Mouse (Mus musculus) heart, embryonic 16.5 days (tissue): ENCODE results near the gene Sorbs2. TPM values are rescaled to one million over a fixed set of nuclear protein-coding genes. Genes with fewer than 3 reads are reported as not detected.

Experiments
- ATAC-seq: fragments of 200-750 bp; cut with Nextera tagmentation; replicated peaks from 2 replicates; pipeline ENCODE4 v1.8.0; 2017; ENCODE audit warnings: moderate number of reproducible peaks; ENCODE audit not compliant: insufficient read depth, low FRiP score; ENCODE audit errors: extremely low read depth
- H3K27ac ChIP-seq: fragments of 300-500 bp; sonication (generic); 2 replicates; pipeline ENCODE4 v1.5.1; 2014; ENCODE audit warnings: mild to moderate bottlenecking, low read length, control low read depth, moderate library complexity
- H3K27me3 ChIP-seq: fragments of 300-500 bp; sonication (generic); 2 replicates; pipeline ENCODE4 v1.6.1; 2014; ENCODE audit warnings: low read length, mixed read lengths; ENCODE audit not compliant: control insufficient read depth, insufficient read depth
- H3K36me3 ChIP-seq: fragments of 300-500 bp; sonication (generic); 2 replicates; pipeline ENCODE4 v1.6.1; 2014; ENCODE audit not compliant: control insufficient read depth, insufficient read depth
- H3K4me1 ChIP-seq: fragments of 300-500 bp; sonication (generic); 2 replicates; pipeline ENCODE4 v1.6.1; 2014; ENCODE audit warnings: low read length, mixed read lengths; ENCODE audit not compliant: control insufficient read depth, insufficient read depth
- H3K4me2 ChIP-seq: fragments of 300-500 bp; sonication (generic); 2 replicates; pipeline ENCODE4 v1.6.1; 2014; ENCODE audit warnings: low read depth, mild to moderate bottlenecking, control low read depth, low read length
- H3K4me3 ChIP-seq: fragments of 300-500 bp; sonication (generic); 2 replicates; pipeline ENCODE4 v1.5.1; 2014; ENCODE audit warnings: mild to moderate bottlenecking, control low read depth, low read length
- H3K9ac ChIP-seq: fragments of 300-500 bp; sonication (generic); 2 replicates; pipeline ENCODE4 v1.6.1; 2014; ENCODE audit warnings: low read length, control low read depth
- H3K9me3 ChIP-seq: fragments of 300-500 bp; sonication (generic); replicated peaks from 2 replicates; pipeline ENCODE4 v1.6.1; 2016; ENCODE audit warnings: low read length; ENCODE audit not compliant: control insufficient read depth
- WGBS: fragments of 180-500 bp; shearing (Covaris S2); extraction: QIAGEN DNeasy Blood & Tissue Kit; methylation state at CpG from one replicate; pipeline ENCODE4 v1.1.7; 2014; 5-methylcytosine and 5-hydroxymethylcytosine counted together
- polyA plus RNA-seq: library from polyadenylated mRNA; unstranded; fragments of >200 nt; fragmentation: Nextera tagmentation; extraction: Ambion mirVana; gene quantifications from 2 replicates; pipeline ENCODE4 v1.2.1, GENCODE M21; 2015

Gene Sorbs2
- polyA plus RNA-seq, 1 experiment from 2014 or later = 316 TPM

- Histone ChIP-seq H3K4me1 (peaks cover 15% of the 10 kb centered on the region), H3K9me3 (0 out of 2 replicates have a peak, but pooled peaks cover 1% of the 10 kb centered on the region), H3K4me3 (no peak overlapping the region), H3K27ac (peak overlapping the region; percentile 90), H3K9ac (peak overlapping the region; percentile 7; the same call in 1 of the 2 replicates), H3K27me3 (no peaks in the 10 kb centered on the region), H3K4me2 (peak overlapping the region; percentile 11), H3K36me3 (no peaks in the 10 kb centered on the region)
- peak; percentile 86 for ATAC-seq
- WGBS = 34% methylated on average over 10 of the region's 10 CpGs
These were observed 367.5 kb downstream of the Sorbs2 start for GRCm38 (mm10) chr8:45874945-45875626.

DNA sequence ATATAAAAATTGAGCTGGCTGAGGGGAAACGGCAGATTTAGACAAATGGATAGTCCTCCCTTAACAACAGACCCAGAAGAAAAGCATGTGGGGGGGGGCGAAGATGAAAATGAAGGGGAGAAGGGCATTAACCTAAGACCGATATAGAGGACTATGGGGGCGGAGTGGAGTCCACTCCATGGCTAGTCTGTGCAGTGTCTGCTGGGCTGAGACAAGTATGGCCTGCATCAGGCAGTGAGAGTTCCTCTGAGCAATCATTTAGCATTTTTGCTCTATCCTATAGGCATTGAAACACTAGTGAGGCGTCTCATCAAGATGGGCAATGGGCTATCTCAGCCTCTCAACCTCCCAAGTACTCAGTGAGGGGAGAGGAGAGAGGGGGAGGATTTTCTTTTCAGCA is 368.8 kb downstream of the Sorbs2 start:
- no peak for ATAC-seq
- 90% methylated on average over 5 of the region's 5 CpGs for WGBS
- Histone ChIP-seq H3K4me1 (peaks cover 15% of the 10 kb centered on the region), H3K9me3 (0 out of 2 replicates have a peak, but pooled peaks cover 2% of the 10 kb centered on the region), H3K4me2 (no peak overlapping the region), H3K4me3 (no peak overlapping the region), H3K36me3 (no peaks in the 10 kb centered on the region), H3K9ac (no peak overlapping the region), H3K27me3 (no peaks in the 10 kb centered on the region), H3K27ac (no peak overlapping the region)

Other genes with a start within 250 kb of the Sorbs2 start
- 0.07 TPM in 1 of 2 replicates, not detected in the other for gene F11, start 245.8 kb upstream of the Sorbs2 start, polyA plus RNA-seq
- gene Klkb1, start 212.9 kb upstream of the Sorbs2 start, polyA plus RNA-seq = not detected in 2 replicates
- 0.11 TPM in 1 of 2 replicates, not detected in the other for gene Gm45753, start 199.3 kb upstream of the Sorbs2 start, polyA plus RNA-seq
- gene Cyp4v3, start 174.6 kb upstream of the Sorbs2 start, polyA plus RNA-seq = 0.81 and 1.1 TPM in 2 replicates
- gene Fam149a, start 125.5 kb upstream of the Sorbs2 start, polyA plus RNA-seq = 3.0 and 3.4 TPM in 2 replicates
- gene Tlr3, start 96.7 kb upstream of the Sorbs2 start, polyA plus RNA-seq = 2.0 and 3.2 TPM in 2 replicates